Mouse (Mus musculus) adrenal gland, postnatal 10 days (tissue): ENCODE measurements around the gene Cdh23. TPM values are rescaled to one million over a fixed set of nuclear protein-coding genes. Genes with fewer than 3 reads are reported as not detected.

Experiments used
- DNase-seq: peaks from one replicate; pipeline ENCODE4 v3.0.0; 2021; ENCODE audit warnings: mixed read lengths
- total RNA-seq, 2 experiments: library from RNA; stranded (reverse); gene quantifications; 2 replicates each; pipeline ENCODE4 v1.2.3; 2021

The Cdh23 gene
- total RNA-seq, 2 experiments from 2014 or later, result 2.5 to 7.2 TPM

GRCm38 (mm10) chr10:60256088-60256487, 440.2 kb downstream of the Cdh23 start:
- no peak for DNase-seq

Other genes starting within 250 kb of the Cdh23 start
- gene Slc29a3, start 56.3 kb upstream of the Cdh23 start, total RNA-seq, result 10 to 100 TPM; 13.5 to 18.0 TPM
- 10 to 100 TPM; 14.0 to 16.1 TPM for gene Unc5b, start 135.1 kb upstream of the Cdh23 start, total RNA-seq